Mouse (Mus musculus): Measurements from ENCODE around the gene Pygl.

- TF ChIP-seq CTCF (IDR thresholded peaks at IDR 0.05; ENCODE audit: extremely low read depth, insufficient read depth, low read length) (no peak), POLR2A (IDR thresholded peaks at IDR 0.05; ENCODE audit: extremely low read depth, insufficient read depth, low read length) (no peak)
Measured at GRCm38 (mm10) chr12:70269724-70270123, 38.4 kb upstream of the Pygl start.

All from cortical plate, adult 2 months (tissue).